Mouse (Mus musculus) liver, embryonic 16.5 days (tissue): ENCODE data around the gene Dhx58. TPM values are rescaled to one million over a fixed set of nuclear protein-coding genes. Genes with fewer than 3 reads are reported as not detected.
A peak's percentile ranks its signal among the peaks of the same experiment; 100 is the strongest.

ENCODE experiments used
- ATAC-seq: fragments of 200-750 bp; cut with Nextera tagmentation; 2 replicates; pipeline ENCODE4 v1.8.0; 2017; ENCODE audit warnings: low read depth, mild to moderate bottlenecking, moderate number of reproducible peaks, moderate library complexity
- H3K27ac ChIP-seq: fragments of 300-500 bp; sonication (generic); 2 replicates; pipeline ENCODE4 v1.5.1; 2014; ENCODE audit warnings: mild to moderate bottlenecking, low read length
- H3K27me3 ChIP-seq: fragments of 300-500 bp; sonication (generic); 2 replicates; pipeline ENCODE4 v1.6.1; 2014; ENCODE audit warnings: low read depth, low read length, mixed read lengths; ENCODE audit not compliant: control insufficient read depth, insufficient read depth
- H3K36me3 ChIP-seq: fragments of 300-500 bp; sonication (generic); 2 replicates; pipeline ENCODE4 v1.6.1; 2014; ENCODE audit warnings: mild to moderate bottlenecking; ENCODE audit not compliant: control insufficient read depth, insufficient read depth
- H3K4me1 ChIP-seq: fragments of 300-500 bp; sonication (generic); 2 replicates; pipeline ENCODE4 v1.6.1; 2014; ENCODE audit warnings: low read depth, low read length, mixed read lengths; ENCODE audit not compliant: control insufficient read depth
- H3K4me2 ChIP-seq: fragments of 300-500 bp; sonication (generic); 2 replicates; pipeline ENCODE4 v1.6.1; 2014; ENCODE audit warnings: low read depth, low read length, mixed read lengths
- H3K4me3 ChIP-seq: fragments of 300-500 bp; sonication (generic); 2 replicates; pipeline ENCODE4 v1.5.1; 2014; ENCODE audit warnings: low read depth, mild to moderate bottlenecking, low read length
- H3K9ac ChIP-seq: fragments of 300-500 bp; sonication (generic); 2 replicates; pipeline ENCODE4 v1.6.1; 2014; ENCODE audit warnings: low read depth, low read length
- H3K9me3 ChIP-seq: fragments of 300-500 bp; sonication (generic); replicated peaks from 2 replicates; pipeline ENCODE4 v1.6.1; 2016; ENCODE audit warnings: low read length; ENCODE audit not compliant: control insufficient read depth
- WGBS: fragments of 180-500 bp; shearing (Covaris S2); extraction: QIAGEN DNeasy Blood & Tissue Kit; methylation state at CpG from one replicate; pipeline ENCODE4 v1.1.7; 2014; ENCODE audit not compliant: insufficient replicate concordance; 5-methylcytosine and 5-hydroxymethylcytosine counted together
- polyA plus RNA-seq: library from polyadenylated mRNA; unstranded; fragments of >200 nt; fragmentation: Nextera tagmentation; extraction: Ambion mirVana; gene quantifications from 2 replicates; pipeline ENCODE4 v1.2.1, GENCODE M21; 2015

Dhx58 gene
- polyA plus RNA-seq, 1 experiment from 2014 or later = 2.2 TPM

DNA sequence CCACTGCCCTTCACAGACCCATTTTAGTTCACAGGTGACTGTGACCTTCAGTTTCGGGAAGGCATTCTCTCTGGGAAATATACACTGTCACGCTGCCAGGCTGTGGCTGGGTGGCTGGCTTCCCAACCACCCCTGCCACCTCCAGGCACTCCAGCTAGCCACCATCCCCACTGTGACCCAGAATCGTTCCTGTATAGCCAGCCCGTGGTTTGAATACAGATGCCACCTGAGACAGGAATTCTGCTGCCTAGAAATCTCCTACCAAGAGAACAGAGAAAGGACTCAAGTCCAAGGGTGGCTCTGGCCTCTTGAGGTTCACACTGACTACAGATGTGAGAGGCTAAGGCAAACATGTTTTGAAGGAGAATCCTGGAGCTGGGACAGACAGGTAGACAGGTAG, 14.8 kb upstream of the Dhx58 start:
- ATAC-seq = no peak
- Histone ChIP-seq H3K27me3 (no peaks in the 10 kb centered on the region), H3K4me2 (no peak overlapping the region), H3K27ac (0 out of 2 replicates have a peak overlapping the region, but pooled peaks have one; percentile 40), H3K9me3 (no peaks in the 10 kb centered on the region), H3K4me3 (no peak overlapping the region), H3K36me3 (peaks cover 47% of the 10 kb centered on the region), H3K4me1 (peaks cover 42% of the 10 kb centered on the region), H3K9ac (no peak overlapping the region)
- 89% methylated on average over 4 of the region's 4 CpGs for WGBS

DNA sequence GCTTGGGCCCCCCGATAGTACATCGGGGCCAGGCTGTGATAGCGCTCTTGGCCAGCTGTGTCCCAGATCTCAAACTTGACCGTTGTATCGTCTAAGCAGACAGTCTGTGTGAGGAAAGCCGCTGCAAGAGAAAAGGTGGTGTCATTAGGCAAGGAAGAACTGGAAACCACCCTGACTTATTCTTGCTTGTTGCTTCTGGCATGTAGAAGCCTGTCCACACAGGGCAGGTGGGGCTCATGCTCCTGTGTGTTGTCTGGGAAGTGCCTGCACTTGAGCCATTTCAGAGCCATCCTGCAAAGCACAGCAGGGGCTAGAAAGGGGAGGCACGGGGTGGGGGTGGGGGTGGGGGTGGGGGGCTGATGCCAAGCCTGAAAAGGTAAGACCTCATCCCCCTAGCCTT, 14.4 kb upstream of the Dhx58 start:
- ATAC-seq = no peak
- Histone ChIP-seq H3K4me1 (peaks cover 46% of the 10 kb centered on the region), H3K27ac (no peak overlapping the region), H3K4me3 (no peak overlapping the region), H3K27me3 (no peaks in the 10 kb centered on the region), H3K4me2 (no peak overlapping the region), H3K36me3 (peaks cover 47% of the 10 kb centered on the region), H3K9ac (no peak overlapping the region), H3K9me3 (no peaks in the 10 kb centered on the region)
- 87% methylated on average over 7 of the region's 7 CpGs for WGBS

DNA sequence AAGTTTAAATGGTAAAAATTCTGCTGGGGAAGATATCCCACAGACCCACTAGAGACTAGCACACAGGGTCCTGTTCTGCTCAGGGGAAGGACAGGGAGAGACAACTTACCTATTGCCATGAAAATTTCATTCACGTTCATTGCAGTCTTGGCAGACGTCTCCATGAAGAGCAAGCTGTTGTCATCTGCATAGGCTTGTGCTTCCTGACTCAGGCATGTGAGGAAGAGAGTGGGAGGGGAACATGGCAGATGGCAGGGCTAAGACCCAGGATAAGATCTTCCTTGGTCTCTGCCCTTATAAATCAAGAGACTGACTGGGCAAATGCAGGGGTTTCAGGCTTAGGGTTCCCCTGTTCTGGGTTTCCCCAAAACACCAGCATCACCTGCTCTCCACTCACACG, 12.6 kb upstream of the Dhx58 start:
- Histone ChIP-seq H3K4me1 (peaks cover 47% of the 10 kb centered on the region), H3K36me3 (peaks cover 47% of the 10 kb centered on the region), H3K9me3 (no peaks in the 10 kb centered on the region), H3K4me2 (no peak overlapping the region), H3K4me3 (no peak overlapping the region), H3K27ac (no peak overlapping the region), H3K27me3 (no peaks in the 10 kb centered on the region), H3K9ac (no peak overlapping the region)
- ATAC-seq = no peak
- 77% methylated on average over 3 of the region's 3 CpGs for WGBS

DNA sequence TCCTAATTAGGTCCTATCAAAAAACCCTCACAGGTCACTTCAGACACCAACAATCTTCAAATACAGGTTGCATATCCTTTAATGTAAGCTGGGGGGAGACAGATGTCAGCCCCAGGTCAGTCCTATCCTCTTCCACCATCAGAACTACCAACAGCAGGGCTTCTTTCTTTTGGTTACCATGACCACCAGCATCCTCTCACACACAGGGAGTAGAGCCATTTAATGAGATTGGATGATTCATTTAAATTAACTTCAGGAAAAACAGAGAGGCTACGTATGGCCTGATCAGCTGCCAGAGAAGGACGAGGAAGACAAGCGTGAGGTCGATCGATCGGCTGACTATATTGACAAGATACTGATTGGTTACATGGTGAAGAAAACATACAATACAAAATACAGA, 10.9 kb upstream of the Dhx58 start:
- H3K4me1 ChIP-seq = peaks cover 39% of the 10 kb centered on the region
- 88% methylated on average over 6 of the region's 6 CpGs for WGBS

DNA sequence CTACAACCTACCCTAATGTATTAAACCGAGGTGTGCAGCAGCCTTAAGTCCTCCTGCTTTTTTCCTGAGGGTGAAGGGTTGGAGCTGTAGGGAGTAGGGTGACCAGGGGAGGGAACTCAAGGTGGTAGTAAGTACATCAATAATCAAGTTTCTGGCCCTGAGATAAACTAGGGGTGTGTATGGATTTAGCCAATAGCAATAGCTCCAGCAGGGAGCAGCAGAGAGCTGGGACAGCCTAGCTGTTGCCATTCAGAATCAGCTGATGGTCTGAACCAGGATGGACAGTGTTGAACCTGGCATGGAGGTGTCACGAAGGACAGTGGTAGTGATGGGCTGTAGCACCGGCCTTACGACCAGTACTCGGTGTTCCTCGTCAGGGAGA, 10.5 kb upstream of the Dhx58 start:
- Histone ChIP-seq H3K27me3 (no peaks in the 10 kb centered on the region), H3K36me3 (peaks cover 43% of the 10 kb centered on the region), H3K9me3 (no peaks in the 10 kb centered on the region), H3K4me2 (peak overlapping the region; percentile 87), H3K4me1 (peaks cover 39% of the 10 kb centered on the region), H3K9ac (peak overlapping the region; percentile 58), H3K27ac (peak overlapping the region; percentile 85), H3K4me3 (peak overlapping the region; percentile 52)
- ATAC-seq = peak; percentile 39
- WGBS = 34% methylated on average over 6 of the region's 6 CpGs

More for the DNA sequence above, 10.9 kb upstream of the Dhx58 start:
- Histone ChIP-seq H3K4me3 (no peak overlapping the region), H3K4me2 (no peak overlapping the region), H3K36me3 (peaks cover 47% of the 10 kb centered on the region), H3K9me3 (no peaks in the 10 kb centered on the region), H3K27ac (no peak overlapping the region), H3K27me3 (no peaks in the 10 kb centered on the region), H3K9ac (no peak overlapping the region)
- no peak for ATAC-seq

DNA sequence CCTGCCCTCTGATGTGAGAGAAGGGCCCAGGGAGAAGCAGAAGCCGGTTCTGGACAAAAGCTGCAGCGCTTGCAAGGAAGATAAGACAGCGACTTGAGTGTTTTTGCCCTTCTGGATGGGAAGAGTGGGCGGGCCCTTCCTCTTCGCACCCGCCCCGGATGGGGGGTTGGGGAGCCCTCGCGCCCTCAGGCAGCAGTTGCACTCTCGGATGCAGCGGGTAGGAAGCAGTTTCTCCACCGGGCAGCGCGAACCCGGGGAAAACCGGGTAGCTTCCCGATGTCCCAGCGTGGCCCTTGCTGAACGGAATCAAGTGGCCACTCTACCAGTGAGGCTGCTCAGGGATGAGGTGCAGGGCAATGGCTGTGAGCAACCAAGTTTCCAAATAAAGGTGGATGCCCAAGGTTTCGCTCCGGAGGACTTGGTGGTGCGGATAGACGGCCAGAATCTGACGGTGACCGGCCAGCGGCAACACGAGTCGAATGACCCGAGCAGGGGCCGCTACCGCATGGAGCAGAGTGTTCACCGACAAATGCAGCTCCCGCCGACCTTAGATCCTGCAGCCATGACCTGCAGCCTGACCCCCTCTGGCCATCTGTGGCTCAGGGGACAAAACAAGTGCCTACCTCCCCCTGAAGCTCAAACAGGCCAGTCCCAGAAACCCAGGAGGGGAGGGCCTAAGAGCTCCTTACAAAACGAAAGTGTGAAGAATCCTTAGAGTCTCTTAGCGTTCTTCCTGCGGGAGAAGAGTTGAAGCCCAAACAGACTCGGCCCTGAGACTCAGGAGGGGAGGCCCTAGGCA, 9.9 kb upstream of the Dhx58 start, which contains the start of gene Hspb9:
Gene Hspb9 (plus strand): TSS at position 116 of the 799 bp plus-strand sequence.
- Histone ChIP-seq H3K4me1 (peaks cover 39% of the 10 kb centered on the region), H3K4me2 (peak within 1 kb of the TSS; percentile 93), H3K9ac (peak within 1 kb of the TSS; percentile 58), H3K9me3 (no peaks in the 10 kb centered on the region), H3K27me3 (no peaks in the 10 kb centered on the region), H3K4me3 (peak within 1 kb of the TSS; percentile 52), H3K27ac (peak within 1 kb of the TSS; percentile 85), H3K36me3 (peaks cover 40% of the 10 kb centered on the region)
- ATAC-seq = peak; percentile 64
- 2% methylated on average over 38 of the region's 38 CpGs for WGBS

DNA sequence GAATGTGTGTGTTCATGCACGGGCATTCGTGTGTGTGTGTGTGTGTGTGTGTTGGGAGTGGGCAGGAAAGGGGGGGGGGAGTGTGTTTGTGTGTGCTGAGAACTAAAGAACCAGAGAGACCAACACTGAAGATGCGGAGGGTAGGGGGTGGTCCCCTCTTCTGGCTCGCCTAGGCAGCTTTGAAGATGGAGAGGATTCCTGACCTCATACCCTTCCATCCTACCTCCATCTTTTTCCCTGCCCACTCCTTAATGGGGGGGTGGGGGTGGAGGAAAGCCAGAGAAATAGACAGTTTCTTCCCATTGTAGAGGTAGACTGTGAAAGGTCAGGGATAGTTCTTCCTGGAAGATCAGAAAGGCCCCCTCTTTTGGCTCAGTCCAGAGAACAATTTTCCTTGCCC, 9.1 kb upstream of the Dhx58 start:
- 52% methylated on average over 4 of the region's 4 CpGs for WGBS
- peaks cover 32% of the 10 kb centered on the region for H3K36me3 ChIP-seq
- H3K9ac ChIP-seq = peak overlapping the region; percentile 58; the same call in 1 of the 2 replicates
- H3K4me2 ChIP-seq = peak overlapping the region; percentile 87
- peak overlapping the region; percentile 85 for H3K27ac ChIP-seq
- no peak for ATAC-seq
- no peaks in the 10 kb centered on the region for H3K9me3 ChIP-seq
- no peaks in the 10 kb centered on the region for H3K27me3 ChIP-seq
- peaks cover 39% of the 10 kb centered on the region for H3K4me1 ChIP-seq
- H3K4me3 ChIP-seq = peak overlapping the region; percentile 52

DNA sequence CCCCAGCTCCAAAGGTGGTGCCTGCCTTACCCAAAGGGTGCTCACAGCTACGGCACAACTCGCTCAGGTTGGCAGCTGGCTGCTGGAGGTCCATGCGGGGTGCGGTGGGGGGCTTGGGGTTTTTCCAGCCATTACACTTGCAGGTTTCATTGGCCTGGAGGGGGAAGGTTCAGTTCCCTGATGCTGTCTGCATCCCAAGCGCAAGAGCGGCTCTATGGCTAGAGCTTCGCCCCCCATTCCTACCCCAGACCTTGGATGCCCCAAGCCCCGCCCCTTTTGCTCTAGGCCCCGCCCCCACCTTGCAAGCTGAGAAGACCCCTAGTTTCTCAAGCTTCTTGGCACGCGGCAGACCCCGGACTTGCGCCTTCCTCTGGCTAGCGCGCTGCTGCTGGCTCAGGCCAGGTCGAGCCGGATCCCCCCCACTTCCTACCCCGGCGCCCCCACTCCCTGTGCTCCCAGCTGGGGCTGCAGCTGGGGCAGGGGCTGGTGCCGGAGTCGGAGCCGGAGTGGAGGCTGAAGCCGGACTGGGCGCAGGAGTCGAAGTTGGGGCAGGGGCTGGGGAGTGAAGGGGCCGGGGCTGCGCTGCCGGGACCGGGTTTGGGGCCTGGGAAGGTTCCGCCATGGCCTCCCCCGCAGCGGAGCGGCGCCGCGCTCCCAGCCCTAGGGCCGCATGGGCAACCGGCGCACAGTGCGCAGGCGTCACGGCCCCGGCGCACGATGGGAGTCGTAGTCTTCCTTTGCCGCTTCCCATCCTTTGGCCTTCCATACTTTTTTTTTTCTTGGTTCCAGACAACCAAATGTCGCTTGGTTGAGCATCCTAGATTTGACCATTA, 7.9 kb upstream of the Dhx58 start, which contains the start of gene Kat2a:
Gene Kat2a (minus strand): TSS at position 683 of the 833 bp plus-strand sequence.
- peak within 1 kb of the TSS; percentile 93 for H3K4me2 ChIP-seq
- ATAC-seq = peak; percentile 70
- H3K27me3 ChIP-seq = no peaks in the 10 kb centered on the region
- H3K4me1 ChIP-seq = peaks cover 39% of the 10 kb centered on the region
- H3K36me3 ChIP-seq = peaks cover 21% of the 10 kb centered on the region
- no peaks in the 10 kb centered on the region for H3K9me3 ChIP-seq
- peak within 1 kb of the TSS; percentile 81 for H3K4me3 ChIP-seq
- H3K27ac ChIP-seq = peak within 1 kb of the TSS; percentile 85
- 2% methylated on average over 48 of the region's 48 CpGs for WGBS
- H3K9ac ChIP-seq = peak within 1 kb of the TSS; percentile 79
